Comparison of ENCODE assay signal across 10 mouse cellular contexts in genomic region chr5:53490697-53491099, GRCm38 (mm10). TPM values are rescaled to one million over a fixed set of nuclear protein-coding genes. Genes with fewer than 3 reads are reported as not detected.
A peak's percentile ranks its signal among the peaks of the same experiment; 100 is the strongest.
DNase-seq lines count a peak whose midpoint lies in the region; ATAC-seq and TF ChIP-seq lines count a peak whose summit lies in the region.
"Had no signal": no experiment of that assay in that cellular context is flagged by ENCODE, and none has a peak within 500 bp of the region (broad histone marks: within the 10 kb centered on the region; RNA-seq: fewer than 3 reads in every experiment).

No protein-coding gene starts in this region.

- no peak for TF ChIP-seq EP300 in MEL (IDR thresholded peaks at IDR 0.05; ENCODE audit: low read depth in 1 of 2, low read length in 2 of 2)

- H3K4me1 ChIP-seq in heart, embryonic 12.5 days (replicated peaks): peaks cover 5% of the 10 kb centered on the region; the same call in 1 of the 2 replicates
- H3K4me1 ChIP-seq in MEL (ENCODE audit: control insufficient read depth in 1 of 2, insufficient read depth in 2 of 2, low read length in 2 of 2): no peaks in the 10 kb centered on the region
- no peaks in the 10 kb centered on the region for H3K4me1 ChIP-seq in hindbrain, embryonic 16.5 days (ENCODE audit: control insufficient read depth, insufficient read depth, low read depth, low read length)
- H3K4me1 ChIP-seq: hindbrain, embryonic 15.5 days had no signal

- no peak for TF ChIP-seq CTCF in MEL (IDR thresholded peaks at IDR 0.05 in 2 of 3, conservative IDR thresholded peaks at IDR 0.05 in 1 of 3; ENCODE audit: control insufficient read depth in 1 of 3, insufficient read depth in 1 of 3, low read depth in 2 of 3, low read length in 3 of 3, poor library complexity in 1 of 3, severe bottlenecking in 1 of 3)

- no peak for ATAC-seq in heart, embryonic 12.5 days (ENCODE audit: insufficient number of reproducible peaks, low FRiP score)
- peak; percentile 74 for ATAC-seq in common myeloid progenitor, adult 5-6 weeks (replicated peaks; ENCODE audit: low read depth, poor library complexity, severe bottlenecking)
- ATAC-seq in hindbrain, embryonic 16.5 days: no peak

- peak; percentile 93 for DNase-seq in heart, adult 11 months
- peak; percentile 6 for DNase-seq in MEL (ENCODE audit: low read depth, low spot score)
- peak; percentile 67 to 70 for DNase-seq in natural killer cell, adult 2 months (ENCODE audit: low spot score in 2 of 2)
- DNase-seq in layer of hippocampus, postnatal 14 days (ENCODE audit: low spot score in 2 of 2): no peak
- DNase-seq in layer of hippocampus, adult 9-10 months (ENCODE audit: low spot score): no peak
- DNase-seq: cerebellum, postnatal 25 days had no signal

- no peak for TF ChIP-seq RAD21 in MEL (IDR thresholded peaks at IDR 0.05; ENCODE audit: low read depth, low read length)

- no peaks in the 10 kb centered on the region for H3K9me3 ChIP-seq in heart, embryonic 12.5 days (replicated peaks)
- H3K9me3 ChIP-seq in MEL (replicated peaks; ENCODE audit: insufficient read depth, low read length): no peaks in the 10 kb centered on the region
- no peaks in the 10 kb centered on the region for H3K9me3 ChIP-seq in hindbrain, embryonic 16.5 days (ENCODE audit: control insufficient read depth, low read length)
- H3K9me3 ChIP-seq: hindbrain, embryonic 15.5 days had no signal

- peaks cover 16% of the 10 kb centered on the region for H3K27me3 ChIP-seq in heart, embryonic 12.5 days (replicated peaks)
- H3K27me3 ChIP-seq in MEL (ENCODE audit: control insufficient read depth in 1 of 2, insufficient read depth in 2 of 2, low read length in 2 of 2): no peaks in the 10 kb centered on the region; a peak in 1 of 4 replicates
- no peaks in the 10 kb centered on the region for H3K27me3 ChIP-seq in hindbrain, embryonic 16.5 days (replicated peaks; ENCODE audit: control insufficient read depth, insufficient read depth, low read length)
- H3K27me3 ChIP-seq: hindbrain, embryonic 15.5 days had no signal

- H3K36me3 ChIP-seq in heart, embryonic 12.5 days: no peaks in the 10 kb centered on the region
- no peaks in the 10 kb centered on the region for H3K36me3 ChIP-seq in MEL (ENCODE audit: control insufficient read depth in 1 of 2, insufficient read depth in 2 of 2, low read length in 2 of 2)
- no peaks in the 10 kb centered on the region for H3K36me3 ChIP-seq in hindbrain, embryonic 16.5 days (ENCODE audit: control insufficient read depth, insufficient read depth, low read length)
- H3K36me3 ChIP-seq: hindbrain, embryonic 15.5 days had no signal

- no peaks in the 10 kb centered on the region for H3K79me2 ChIP-seq in MEL (ENCODE audit: control insufficient read depth, insufficient read depth, low read length, poor library complexity)

- no peak overlapping the region for H3K9ac ChIP-seq in heart, embryonic 12.5 days
- H3K9ac ChIP-seq in MEL (ENCODE audit: control insufficient read depth, low read depth, low read length, poor library complexity, severe bottlenecking): no peak overlapping the region
- no peak overlapping the region for H3K9ac ChIP-seq in hindbrain, embryonic 16.5 days (ENCODE audit: low read depth, low read length)
- H3K9ac ChIP-seq: hindbrain, embryonic 15.5 days had no signal

- no peak overlapping the region for H3K4me2 ChIP-seq in heart, embryonic 12.5 days
- no peak overlapping the region for H3K4me2 ChIP-seq in hindbrain, embryonic 16.5 days (ENCODE audit: low read length)
- H3K4me2 ChIP-seq: hindbrain, embryonic 15.5 days had no signal

- H3K27ac ChIP-seq in heart, embryonic 12.5 days (ENCODE audit: poor library complexity, severe bottlenecking): no peak overlapping the region
- H3K27ac ChIP-seq in MEL (ENCODE audit: control insufficient read depth, low read depth, low read length): no peak overlapping the region
- no peak overlapping the region for H3K27ac ChIP-seq in hindbrain, embryonic 16.5 days (ENCODE audit: low read depth, low read length)
- H3K27ac ChIP-seq: hindbrain, embryonic 15.5 days had no signal

- H3K4me3 ChIP-seq in heart, embryonic 12.5 days: no peak overlapping the region
- no peak overlapping the region for H3K4me3 ChIP-seq in MEL (ENCODE audit: control insufficient read depth in 1 of 2, insufficient read depth in 1 of 2, low read depth in 2 of 2, low read length in 2 of 2)
- H3K4me3 ChIP-seq in hindbrain, embryonic 16.5 days (ENCODE audit: low read length): no peak overlapping the region
- H3K4me3 ChIP-seq: hindbrain, embryonic 15.5 days had no signal

- no peak for TF ChIP-seq POLR2A in MEL (IDR thresholded peaks at IDR 0.05; ENCODE audit: control insufficient read depth in 1 of 2, insufficient read depth in 1 of 2, low read depth in 1 of 2, low read length in 2 of 2, poor library complexity in 1 of 2)

- 37% methylated on average over 5 of the region's 5 CpGs for WGBS in heart, embryonic 12.5 days
- 52% methylated on average over 5 of the region's 5 CpGs for WGBS in hindbrain, embryonic 16.5 days

TF ChIP-seq in MEL, 35 proteins besides CTCF, POLR2A, EP300 and RAD21:
- TF ChIP-seq ZNF384 (IDR thresholded peaks at IDR 0.05; ENCODE audit: low read depth, low read length): no peak
- no peak for TF ChIP-seq E2F4 (IDR thresholded peaks at IDR 0.05; ENCODE audit: borderline replicate concordance, low read depth, low read length)
- TF ChIP-seq NRF1 (IDR thresholded peaks at IDR 0.05; ENCODE audit: insufficient read depth, low read depth, low read length, poor library complexity, severe bottlenecking): no peak
- TF ChIP-seq NELFE (IDR thresholded peaks at IDR 0.05; ENCODE audit: low read depth, low read length): no peak
- no peak for TF ChIP-seq TCF12 (IDR thresholded peaks at IDR 0.05; ENCODE audit: low read depth, low read length)
- no peak for TF ChIP-seq SMC3 (IDR thresholded peaks at IDR 0.05; ENCODE audit: low read depth, low read length)
- TF ChIP-seq MAX (IDR thresholded peaks at IDR 0.05; ENCODE audit: low read length): no peak
- no peak for TF ChIP-seq GATA1 (IDR thresholded peaks at IDR 0.05; ENCODE audit: low read depth, low read length)
- TF ChIP-seq USF1 (IDR thresholded peaks at IDR 0.05; ENCODE audit: low read depth, low read length): no peak
- no peak for TF ChIP-seq CHD1 (IDR thresholded peaks at IDR 0.05; ENCODE audit: low read depth, low read length)
- TF ChIP-seq ZMIZ1 (IDR thresholded peaks at IDR 0.05; ENCODE audit: low read depth, low read length): no peak
- no peak for TF ChIP-seq ZKSCAN1 (IDR thresholded peaks at IDR 0.05; ENCODE audit: low read depth, low read length)
- TF ChIP-seq POLR2AphosphoS2 (IDR thresholded peaks at IDR 0.05; ENCODE audit: low read length): no peak
- TF ChIP-seq MXI1 (IDR thresholded peaks at IDR 0.05; ENCODE audit: low read depth, low read length): no peak
- no peak for TF ChIP-seq MYB (IDR thresholded peaks at IDR 0.05; ENCODE audit: low read depth, low read length)
- no peak for TF ChIP-seq MYC (IDR thresholded peaks at IDR 0.05; ENCODE audit: low read depth, low read length)
- TF ChIP-seq HCFC1 (IDR thresholded peaks at IDR 0.05; ENCODE audit: low read depth, low read length): no peak
- TF ChIP-seq KAT2A (conservative IDR thresholded peaks at IDR 0.05; ENCODE audit: low read depth, low read length): no peak
- TF ChIP-seq POLR2AphosphoS5 (IDR thresholded peaks at IDR 0.05; ENCODE audit: borderline replicate concordance, low read depth, low read length): no peak
- TF ChIP-seq RCOR1 (IDR thresholded peaks at IDR 0.05; ENCODE audit: low read depth, low read length): no peak

RNA-seq across cellular contexts. Expression of gene Rbpj, which starts 24.7 kb away (rescaled TPM):
- polyA plus RNA-seq in heart, embryonic 12.5 days (2016; fragmentation: Nextera tagmentation; extraction: Ambion mirVana): 26.2 and 27.0 TPM in 2 replicates
- total RNA-seq in MEL (2012; rRNA removed): 6.0 and 6.5 TPM in 2 replicates
- 10 to 100 TPM; 19.1 to 34.5 TPM for polyA plus RNA-seq in MEL (2012; ENCODE audit: insufficient read depth in 1 of 2, insufficient read length in 2 of 2, low read depth in 1 of 2, low replicate concordance in 2 of 2, missing spikeins in 1 of 2)
- total RNA-seq in common myeloid progenitor, adult 5-6 weeks (2017): 41.7 and 51.3 TPM in 2 replicates
- polyA plus RNA-seq in hindbrain, embryonic 16.5 days (2015; fragmentation: Nextera tagmentation; extraction: Ambion mirVana): 19.8 and 29.2 TPM in 2 replicates
- total RNA-seq in layer of hippocampus, postnatal 14 days (2021): 10 to 100 TPM; 26.9 to 29.3 TPM

Comparison
In these comparisons a context has a peak if more than half of its experiments do, and no peak if none do; other contexts are left out.
1. DNase-seq: peak in heart, adult 11 months (single experiment), MEL (single experiment) and natural killer cell, adult 2 months (2 of 2); none in layer of hippocampus, postnatal 14 days (0 of 2) and layer of hippocampus, adult 9-10 months (single experiment).